Comparison of ENCODE assay signal across 10 mouse cellular contexts in the genomic region with DNA sequence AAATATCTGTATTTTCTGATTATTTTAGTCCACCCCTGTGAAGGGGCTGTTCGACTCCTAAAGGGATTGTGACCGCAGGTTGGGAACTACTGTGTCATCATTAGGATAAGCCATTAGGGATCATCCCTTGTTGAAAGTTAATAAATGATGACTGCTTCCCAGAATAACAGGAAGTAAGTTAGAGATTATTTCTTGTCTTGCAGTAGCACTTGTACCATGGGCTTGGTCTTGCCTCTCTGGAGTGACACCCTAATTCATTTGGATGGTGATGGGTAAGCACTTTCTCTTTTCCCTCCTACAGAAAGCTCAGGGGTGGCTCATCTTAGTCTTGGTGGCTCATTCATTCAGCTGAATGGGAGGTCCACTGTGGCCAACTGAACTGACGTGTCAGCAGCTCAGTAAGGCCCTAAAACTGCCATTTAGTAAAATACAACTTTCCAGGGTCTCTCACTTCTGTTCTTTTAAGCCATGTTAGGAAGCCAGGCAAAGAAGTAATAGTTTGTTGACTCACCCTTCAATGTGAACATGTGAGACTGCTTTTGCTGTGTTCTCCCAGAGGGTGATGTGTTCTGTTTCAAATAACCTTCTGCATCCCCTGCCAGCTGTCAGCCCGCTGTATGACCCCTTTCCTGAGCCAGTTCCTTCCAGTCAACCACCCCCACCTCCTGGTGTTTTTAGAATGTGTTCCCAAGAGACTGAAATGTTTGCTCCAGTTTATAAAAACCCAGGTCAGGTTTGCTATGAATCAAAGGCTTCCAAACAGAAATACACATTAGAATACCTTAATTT. TPM values are rescaled to one million over a fixed set of nuclear protein-coding genes. Genes with fewer than 3 reads are reported as not detected.
DNase-seq lines count a peak whose midpoint lies in the region; ATAC-seq lines count a peak whose summit lies in the region.
"Had no signal": no experiment of that assay in that cellular context is flagged by ENCODE, and none has a peak within 500 bp of the region (broad histone marks: within the 10 kb centered on the region; RNA-seq: fewer than 3 reads in every experiment).

No protein-coding gene starts in this region.

- H3K4me2 ChIP-seq in heart, embryonic 16.5 days (ENCODE audit: low read depth, low read length), result no peak overlapping the region
- no peak overlapping the region for H3K4me2 ChIP-seq in intestine, embryonic 16.5 days (ENCODE audit: low read depth, low read length)
- H3K4me2 ChIP-seq: intestine, embryonic 15.5 days; midbrain, embryonic 12.5 days had no signal

- no peaks in the 10 kb centered on the region for H3K27me3 ChIP-seq in megakaryocyte, embryonic 14.5 days (replicated peaks)
- H3K27me3 ChIP-seq in heart, embryonic 16.5 days (ENCODE audit: control insufficient read depth, insufficient read depth, low read length), result no peaks in the 10 kb centered on the region
- H3K27me3 ChIP-seq in intestine, embryonic 16.5 days (replicated peaks; ENCODE audit: control insufficient read depth, insufficient read depth, low read length), result no peaks in the 10 kb centered on the region
- H3K27me3 ChIP-seq: intestine, embryonic 15.5 days; midbrain, embryonic 12.5 days had no signal

- WGBS in heart, embryonic 16.5 days, result 65% methylated on average over 4 of the region's 4 CpGs
- WGBS in intestine, embryonic 16.5 days, result 69% methylated on average over 4 of the region's 4 CpGs

- no peak for ATAC-seq in megakaryocyte, adult 5-6 weeks (ENCODE audit: poor library complexity, severe bottlenecking)
- no peak for ATAC-seq in heart, embryonic 16.5 days (replicated peaks; ENCODE audit: extremely low read depth, insufficient read depth, low FRiP score)
- ATAC-seq in intestine, embryonic 16.5 days, result no peak
- ATAC-seq: intestine, embryonic 15.5 days had no signal

- no peak overlapping the region for H3K9ac ChIP-seq in heart, embryonic 16.5 days (ENCODE audit: low read length)
- H3K9ac ChIP-seq in intestine, embryonic 16.5 days (ENCODE audit: low read depth, low read length), result no peak overlapping the region
- H3K9ac ChIP-seq: intestine, embryonic 15.5 days; midbrain, embryonic 12.5 days had no signal

- H3K27ac ChIP-seq in heart, embryonic 16.5 days (ENCODE audit: low read length), result peak overlapping the region; percentile 67
- no peak overlapping the region for H3K27ac ChIP-seq in intestine, embryonic 16.5 days (ENCODE audit: low read length)
- H3K27ac ChIP-seq: intestine, embryonic 15.5 days; midbrain, embryonic 12.5 days had no signal

- peak; percentile 10 for DNase-seq in adrenal gland, adult 2 months
- no peak for DNase-seq in adrenal gland, adult 8-10 months
- no peak for DNase-seq in neural tube, embryonic 10.5 days (ENCODE audit: extremely low spot score, low spot score)
- DNase-seq in cerebellum, adult 9-10 months, result no peak

- H3K4me1 ChIP-seq in megakaryocyte, embryonic 14.5 days, result peaks cover 62% of the 10 kb centered on the region
- peaks cover 21% of the 10 kb centered on the region for H3K4me1 ChIP-seq in heart, embryonic 16.5 days (ENCODE audit: control insufficient read depth, insufficient read depth, low read length)
- H3K4me1 ChIP-seq in intestine, embryonic 16.5 days (ENCODE audit: control insufficient read depth, insufficient read depth, low read length), result peaks cover 3% of the 10 kb centered on the region; the same call in 1 of the 2 replicates
- H3K4me1 ChIP-seq: midbrain, embryonic 12.5 days had no signal

- no peaks in the 10 kb centered on the region for H3K9me3 ChIP-seq in megakaryocyte, embryonic 14.5 days
- H3K9me3 ChIP-seq in heart, embryonic 16.5 days (replicated peaks; ENCODE audit: control insufficient read depth, low read length), result no peaks in the 10 kb centered on the region
- H3K9me3 ChIP-seq in intestine, embryonic 16.5 days (ENCODE audit: control insufficient read depth, low read length), result no peaks in the 10 kb centered on the region
- H3K9me3 ChIP-seq: intestine, embryonic 15.5 days; midbrain, embryonic 12.5 days had no signal

- peak overlapping the region; percentile 64 for H3K4me3 ChIP-seq in megakaryocyte, embryonic 14.5 days (replicated peaks)
- H3K4me3 ChIP-seq in heart, embryonic 16.5 days (ENCODE audit: low read length), result no peak overlapping the region
- H3K4me3 ChIP-seq in intestine, embryonic 16.5 days (ENCODE audit: low read length), result no peak overlapping the region
- H3K4me3 ChIP-seq: intestine, embryonic 15.5 days; midbrain, embryonic 12.5 days had no signal

- H3K36me3 ChIP-seq in megakaryocyte, embryonic 14.5 days (replicated peaks; ENCODE audit: low read length), result peaks cover 32% of the 10 kb centered on the region
- H3K36me3 ChIP-seq in heart, embryonic 16.5 days (ENCODE audit: control insufficient read depth, insufficient read depth), result 0 out of 2 replicates have a peak, but pooled peaks cover 3% of the 10 kb centered on the region
- peaks cover 3% of the 10 kb centered on the region; the same call in 1 of the 2 replicates for H3K36me3 ChIP-seq in intestine, embryonic 16.5 days (ENCODE audit: control insufficient read depth, insufficient read depth, low read length)
- H3K36me3 ChIP-seq: intestine, embryonic 15.5 days had no signal

RNA-seq across cellular contexts. Expression of gene Coro6, which starts 45.8 kb away (rescaled TPM):
- 1 to 10 TPM; 1.3 to 2.0 TPM for total RNA-seq in adrenal gland, adult 2 months (2021)
- polyA plus RNA-seq in adrenal gland, adult 2 months (2012; rRNA removed), result 6.0 and 9.2 TPM in 2 replicates
- total RNA-seq in adrenal gland, adult 8-10 months (2022), result 1 to 10 TPM in 3 of 4 experiments, under 1 TPM in 1; 0.73 to 6.4 (median 3.8) TPM
- 0.38 TPM in 1 of 2 replicates, not detected in the other for polyA plus RNA-seq in megakaryocyte, embryonic 14.5 days (2012; ENCODE audit: insufficient read depth, low replicate concordance)
- 0.09 and 0.21 TPM in 2 replicates for total RNA-seq in megakaryocyte, adult 5-6 weeks (2015)
- not detected in 2 replicates for total RNA-seq in megakaryocyte, adult 5-6 weeks (2017)
- polyA plus RNA-seq in heart, embryonic 16.5 days (2015; fragmentation: Nextera tagmentation; extraction: Ambion mirVana), result 42.5 and 47.4 TPM in 2 replicates
- polyA plus RNA-seq in intestine, embryonic 16.5 days (2015; fragmentation: Nextera tagmentation; extraction: Ambion mirVana), result not detected in 2 replicates
